Mouse (Mus musculus): ENCODE measurements at regions not wholly inside any gene's neighbourhood (a gene's known extent, or its start where the extent isn't known, plus 50 kb on each side); places are given as distances from the start of the nearest gene placed in this dataset.

DNA sequence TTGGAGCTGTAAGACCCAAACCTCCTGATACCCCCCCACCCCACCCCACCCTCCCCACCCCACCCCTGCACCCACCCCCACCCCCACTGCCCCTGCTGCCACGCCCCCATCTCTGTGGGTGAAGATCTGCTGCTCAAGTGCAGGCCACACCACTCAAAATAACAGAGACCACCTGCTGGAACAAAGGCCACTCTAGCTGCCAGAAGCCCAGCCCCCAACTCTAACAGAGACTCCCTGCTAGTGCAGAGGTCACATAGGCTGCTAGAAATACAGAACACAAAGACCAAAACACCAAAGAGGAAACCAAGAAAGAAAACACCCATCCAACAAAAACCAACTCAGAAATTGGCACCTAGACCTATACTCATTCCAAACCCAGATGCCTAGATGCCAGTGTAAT lies 58.9 kb downstream of the Olfr267 start:
- no peak overlapping the region for H3K4me2 ChIP-seq
- H3K27ac ChIP-seq = no peak overlapping the region
- WGBS = 25% methylated on average over 1 of the region's 1 CpGs
- no peak overlapping the region for H3K9ac ChIP-seq
- no peaks in the 10 kb centered on the region for H3K9me3 ChIP-seq (replicated peaks)
- H3K4me1 ChIP-seq = peaks cover 13% of the 10 kb centered on the region
- H3K27me3 ChIP-seq = no peaks in the 10 kb centered on the region
- H3K36me3 ChIP-seq (ENCODE audit: poor library complexity, severe bottlenecking) = no peaks in the 10 kb centered on the region
- no peak overlapping the region for H3K4me3 ChIP-seq
- no peak for ATAC-seq

- no peaks in the 10 kb centered on the region for H3K9me3 ChIP-seq (replicated peaks)
- peaks cover 13% of the 10 kb centered on the region for H3K4me1 ChIP-seq
- H3K4me2 ChIP-seq = no peak overlapping the region
- WGBS = 54% methylated on average over 2 of the region's 2 CpGs
- no peak overlapping the region for H3K4me3 ChIP-seq
- H3K27ac ChIP-seq = no peak overlapping the region
- no peak for ATAC-seq
- H3K36me3 ChIP-seq (ENCODE audit: poor library complexity, severe bottlenecking) = no peaks in the 10 kb centered on the region
- no peaks in the 10 kb centered on the region for H3K27me3 ChIP-seq
- no peak overlapping the region for H3K9ac ChIP-seq
These were observed 61.1 kb downstream of the Olfr267 start for GRCm38 (mm10) chr4:58726424-58726823.

- 44% methylated on average over 9 of the region's 9 CpGs for WGBS
- Histone ChIP-seq H3K4me2 (no peak overlapping the region), H3K4me1 (peaks cover 13% of the 10 kb centered on the region), H3K27ac (no peak overlapping the region), H3K9me3 (replicated peaks) (no peaks in the 10 kb centered on the region), H3K36me3 (ENCODE audit: poor library complexity, severe bottlenecking) (no peaks in the 10 kb centered on the region), H3K4me3 (no peak overlapping the region), H3K27me3 (no peaks in the 10 kb centered on the region), H3K9ac (no peak overlapping the region)
- ATAC-seq = peak; percentile 51; the same call in 1 of the 2 replicates
These were observed 64.7 kb downstream of the Olfr267 start for GRCm38 (mm10) chr4:58722772-58723171.

DNA sequence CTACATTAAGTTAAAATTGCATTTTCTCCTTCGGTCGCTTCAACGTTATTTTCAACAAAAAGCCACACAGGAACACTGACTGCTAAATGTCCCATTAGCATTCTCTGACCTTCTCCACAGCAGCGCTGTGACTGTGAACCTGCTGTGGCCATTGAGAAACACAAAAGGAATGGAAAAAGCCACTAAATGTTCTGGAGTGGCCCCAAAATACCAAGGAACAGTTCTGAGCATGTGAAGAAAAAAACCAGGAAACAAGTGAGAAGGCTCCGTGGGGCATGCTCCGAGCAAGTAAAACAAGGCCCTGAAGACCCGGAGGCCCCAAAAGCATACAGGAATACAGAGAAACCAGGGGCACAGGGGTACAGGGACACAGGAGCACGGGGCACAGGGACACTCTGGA lies 66.8 kb downstream of the Olfr267 start:
- no peaks in the 10 kb centered on the region for H3K27me3 ChIP-seq
- H3K4me1 ChIP-seq = peaks cover 13% of the 10 kb centered on the region
- no peaks in the 10 kb centered on the region for H3K36me3 ChIP-seq (ENCODE audit: poor library complexity, severe bottlenecking)
- H3K4me2 ChIP-seq = no peak overlapping the region
- no peak overlapping the region for H3K4me3 ChIP-seq
- no peaks in the 10 kb centered on the region for H3K9me3 ChIP-seq (replicated peaks)
- ATAC-seq = no peak
- 57% methylated on average over 8 of the region's 8 CpGs for WGBS
- H3K9ac ChIP-seq = no peak overlapping the region
- no peak overlapping the region for H3K27ac ChIP-seq

GRCm38 (mm10) chr4:58716426-58716825 lies 71.1 kb downstream of the Olfr267 start:
- peak overlapping the region; percentile 14; the same call in 1 of the 2 replicates for H3K4me2 ChIP-seq
- 13% methylated on average over 11 of the region's 11 CpGs for WGBS

GRCm38 (mm10) chr4:58715846-58716245 lies 71.7 kb downstream of the Olfr267 start:
- H3K36me3 ChIP-seq (ENCODE audit: poor library complexity, severe bottlenecking) = no peaks in the 10 kb centered on the region
- no peak overlapping the region for H3K9ac ChIP-seq
- H3K4me3 ChIP-seq = no peak overlapping the region
- no peak for ATAC-seq
- peaks cover 10% of the 10 kb centered on the region; the same call in 1 of the 2 replicates for H3K4me1 ChIP-seq
- no peaks in the 10 kb centered on the region for H3K27me3 ChIP-seq
- WGBS = 84% methylated on average over 8 of the region's 8 CpGs
- H3K9me3 ChIP-seq (replicated peaks) = no peaks in the 10 kb centered on the region
- no peak overlapping the region for H3K27ac ChIP-seq
- no peak overlapping the region for H3K4me2 ChIP-seq

More at GRCm38 (mm10) chr4:58716426-58716825, 71.1 kb downstream of the Olfr267 start:
- no peaks in the 10 kb centered on the region for H3K9me3 ChIP-seq (replicated peaks)
- no peak overlapping the region for H3K27ac ChIP-seq
- H3K9ac ChIP-seq = no peak overlapping the region
- H3K4me3 ChIP-seq = no peak overlapping the region
- peaks cover 10% of the 10 kb centered on the region; the same call in 1 of the 2 replicates for H3K4me1 ChIP-seq
- H3K36me3 ChIP-seq (ENCODE audit: poor library complexity, severe bottlenecking) = no peaks in the 10 kb centered on the region
- no peak for ATAC-seq
- no peaks in the 10 kb centered on the region for H3K27me3 ChIP-seq

- peaks cover 10% of the 10 kb centered on the region; the same call in 1 of the 2 replicates for H3K4me1 ChIP-seq
- no peak overlapping the region for H3K4me2 ChIP-seq
- H3K9me3 ChIP-seq (replicated peaks) = no peaks in the 10 kb centered on the region; the same call in 1 of the 2 replicates
- H3K27ac ChIP-seq = no peak overlapping the region
- H3K9ac ChIP-seq = no peak overlapping the region
- 57% methylated on average over 13 of the region's 13 CpGs for WGBS
- H3K36me3 ChIP-seq (ENCODE audit: poor library complexity, severe bottlenecking) = no peaks in the 10 kb centered on the region
- ATAC-seq = no peak
- H3K4me3 ChIP-seq = no peak overlapping the region
- H3K27me3 ChIP-seq = no peaks in the 10 kb centered on the region
These were observed 73.3 kb downstream of the Olfr267 start for GRCm38 (mm10) chr4:58714221-58714620.

- Histone ChIP-seq H3K9ac (no peak overlapping the region), H3K27ac (no peak overlapping the region), H3K36me3 (ENCODE audit: poor library complexity, severe bottlenecking) (no peaks in the 10 kb centered on the region), H3K4me3 (no peak overlapping the region), H3K4me2 (no peak overlapping the region), H3K9me3 (replicated peaks) (peaks cover 5% of the 10 kb centered on the region; the same call in 1 of the 2 replicates), H3K4me1 (peaks cover 10% of the 10 kb centered on the region; the same call in 1 of the 2 replicates), H3K27me3 (no peaks in the 10 kb centered on the region)
- WGBS = 93% methylated on average over 2 of the region's 2 CpGs
- no peak for ATAC-seq
These were observed 74.6 kb downstream of the Olfr267 start for GRCm38 (mm10) chr4:58712875-58713274.

GRCm38 (mm10) chr4:58712166-58712565 lies 75.3 kb downstream of the Olfr267 start:
- Histone ChIP-seq H3K9ac (no peak overlapping the region), H3K27ac (no peak overlapping the region), H3K9me3 (replicated peaks) (peaks cover 5% of the 10 kb centered on the region; the same call in 1 of the 2 replicates), H3K4me3 (no peak overlapping the region), H3K36me3 (ENCODE audit: poor library complexity, severe bottlenecking) (no peaks in the 10 kb centered on the region), H3K4me1 (peaks cover 10% of the 10 kb centered on the region; the same call in 1 of the 2 replicates), H3K4me2 (no peak overlapping the region), H3K27me3 (no peaks in the 10 kb centered on the region)
- no peak for ATAC-seq
- 74% methylated on average over 10 of the region's 10 CpGs for WGBS

GRCm38 (mm10) chr4:58699236-58699798 lies 88.2 kb downstream of the Olfr267 start:
- no peak for ATAC-seq
- 91% methylated on average over 11 of the region's 11 CpGs for WGBS
- Histone ChIP-seq H3K4me1 (no peaks in the 10 kb centered on the region), H3K36me3 (ENCODE audit: poor library complexity, severe bottlenecking) (no peaks in the 10 kb centered on the region), H3K9ac (no peak overlapping the region), H3K27ac (no peak overlapping the region), H3K4me3 (no peak overlapping the region), H3K9me3 (replicated peaks) (no peaks in the 10 kb centered on the region), H3K27me3 (no peaks in the 10 kb centered on the region), H3K4me2 (no peak overlapping the region)

- no peak for ATAC-seq
- H3K27me3 ChIP-seq = no peaks in the 10 kb centered on the region
- H3K36me3 ChIP-seq (ENCODE audit: poor library complexity, severe bottlenecking) = no peaks in the 10 kb centered on the region
- no peak overlapping the region for H3K4me3 ChIP-seq
- H3K4me2 ChIP-seq = no peak overlapping the region
- H3K9me3 ChIP-seq (replicated peaks) = no peaks in the 10 kb centered on the region
- H3K27ac ChIP-seq = no peak overlapping the region
- H3K9ac ChIP-seq = no peak overlapping the region
- WGBS = 79% methylated on average over 5 of the region's 5 CpGs
- no peaks in the 10 kb centered on the region for H3K4me1 ChIP-seq
These were observed 88.7 kb downstream of the Olfr267 start for GRCm38 (mm10) chr4:58698828-58699227.

DNA sequence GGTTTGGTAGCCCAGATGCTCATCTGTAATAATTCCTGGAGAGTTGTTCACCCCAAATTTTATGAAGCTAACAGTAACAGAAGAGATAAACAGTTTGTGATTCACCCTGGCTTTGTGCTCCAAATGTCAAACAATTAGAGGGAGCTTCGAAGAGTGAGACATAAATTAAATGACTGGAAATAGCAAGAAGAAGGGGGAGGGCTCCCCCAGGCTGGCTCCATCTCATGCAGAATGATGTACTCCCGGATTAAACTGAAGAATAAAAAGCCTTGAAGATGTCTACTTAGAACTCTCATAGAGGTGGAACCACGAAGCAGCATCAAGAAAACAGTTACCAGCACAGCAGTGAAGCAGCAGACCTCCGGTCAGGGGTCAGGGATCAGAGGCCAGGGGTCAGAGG lies 90.8 kb downstream of the Olfr267 start:
- Histone ChIP-seq H3K9ac (no peak overlapping the region), H3K9me3 (replicated peaks) (no peaks in the 10 kb centered on the region), H3K4me3 (no peak overlapping the region), H3K4me1 (no peaks in the 10 kb centered on the region), H3K4me2 (no peak overlapping the region), H3K36me3 (ENCODE audit: poor library complexity, severe bottlenecking) (no peaks in the 10 kb centered on the region), H3K27ac (no peak overlapping the region), H3K27me3 (no peaks in the 10 kb centered on the region)
- no peak for ATAC-seq
- 62% methylated on average over 4 of the region's 4 CpGs for WGBS

GRCm38 (mm10) chr4:58695281-58695680 lies 92.2 kb downstream of the Olfr267 start:
- Histone ChIP-seq H3K9me3 (replicated peaks) (no peaks in the 10 kb centered on the region), H3K4me3 (no peak overlapping the region), H3K27me3 (no peaks in the 10 kb centered on the region), H3K27ac (no peak overlapping the region), H3K36me3 (ENCODE audit: poor library complexity, severe bottlenecking) (no peaks in the 10 kb centered on the region), H3K4me1 (no peaks in the 10 kb centered on the region), H3K9ac (no peak overlapping the region), H3K4me2 (no peak overlapping the region)
- no peak for ATAC-seq
- WGBS = 58% methylated on average over 6 of the region's 6 CpGs

Measured in forebrain, embryonic 13.5 days (tissue).